Mouse (Mus musculus): ENCODE measurements around the gene Arl11. TPM values are rescaled to one million over a fixed set of nuclear protein-coding genes. Genes with fewer than 3 reads are reported as not detected.

The Arl11 gene
- under 1 TPM; 0.70 to 0.82 TPM for total RNA-seq (2021)
- long read RNA-seq, experiment 1, partial matches to known transcripts = 0 of 1 reads
- long read RNA-seq, experiment 1, other reads (novel, unspliced or antisense) = 0 of 1 reads
- long read RNA-seq, experiment 2 = 0 reads

DNA sequence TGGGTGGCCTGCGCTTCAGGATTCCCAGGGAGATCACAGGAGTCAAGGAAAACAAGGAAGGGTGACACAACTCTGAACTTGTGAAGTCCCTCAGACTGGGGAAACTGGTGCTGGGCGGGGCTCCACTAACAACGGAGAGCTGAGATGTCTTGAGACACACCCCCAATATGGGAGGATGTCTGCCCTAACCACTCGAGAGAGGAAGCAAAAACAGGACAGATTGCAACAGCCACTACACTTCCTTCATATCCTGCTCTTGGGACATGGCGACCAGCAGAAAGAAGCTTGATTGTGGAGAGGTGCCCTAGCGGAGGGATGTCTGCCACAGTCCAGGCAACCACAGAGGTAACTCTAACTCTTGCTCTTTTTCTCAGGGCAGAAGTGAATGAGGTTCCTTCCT lies at the start of gene Arl11:
Gene Arl11, plus strand, starts transcription at position 161 of the 400 bp plus-strand sequence.
- intact Hi-C loops (cut with DNase I) = no loop called here
- DNase-seq (ENCODE audit: low spot score in 2 of 2) = no peak

GRCm38 (mm10) chr14:61267908-61268475 lies 41.6 kb upstream of the Arl11 start:
- intact Hi-C loops (cut with DNase I) = no loop called here
- DNase-seq (ENCODE audit: low spot score in 2 of 2) = no peak

GRCm38 (mm10) chr14:61274414-61275198 lies 34.9 kb upstream of the Arl11 start:
- no peak for DNase-seq (ENCODE audit: low spot score in 2 of 2)
- intact Hi-C loops (cut with DNase I) = no loop called here

GRCm38 (mm10) chr14:61277285-61277684 lies 32.3 kb upstream of the Arl11 start:
- intact Hi-C loops (cut with DNase I) = no loop called here

DNA sequence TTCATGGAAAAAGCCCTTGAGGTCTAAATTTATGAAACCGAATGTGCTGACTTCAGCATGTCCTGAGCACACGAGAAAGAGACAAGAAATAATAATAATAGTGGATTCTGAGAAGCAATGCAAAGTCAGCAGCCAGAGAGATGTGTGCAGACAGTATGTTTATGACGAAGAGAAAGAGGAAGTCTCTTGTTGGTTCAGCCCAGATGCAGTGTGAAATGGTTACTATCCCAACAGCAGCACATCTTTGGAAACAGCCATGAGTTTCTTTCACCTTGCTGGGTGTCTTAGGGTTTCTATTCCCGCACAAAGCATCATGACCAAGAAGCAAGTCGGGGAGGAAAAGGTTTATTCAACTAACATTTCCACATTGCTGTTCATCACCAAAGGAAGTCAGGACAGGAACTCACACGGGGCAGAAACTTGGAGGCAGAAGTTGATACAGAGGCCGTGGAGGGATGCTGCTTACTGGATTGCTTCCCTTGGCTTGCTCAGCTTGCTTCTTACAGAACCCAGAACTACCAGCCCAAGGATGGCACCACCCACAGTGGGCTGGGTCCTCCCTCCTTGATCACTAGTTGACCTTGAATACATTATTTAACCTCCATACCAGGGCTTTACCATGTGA lies 30.8 kb upstream of the Arl11 start:
- no peak for DNase-seq (ENCODE audit: low spot score in 2 of 2)
- intact Hi-C loops (cut with DNase I) = no loop called here

More at GRCm38 (mm10) chr14:61277285-61277684, 32.3 kb upstream of the Arl11 start:
- peak in 1 of 2 experiments; percentile 39 for DNase-seq (ENCODE audit: low spot score in 2 of 2)

- intact Hi-C loops (cut with DNase I) = no loop called here
- DNase-seq (ENCODE audit: low spot score in 2 of 2) = no peak
Observed at GRCm38 (mm10) chr14:61288606-61289286, 20.8 kb upstream of the Arl11 start.

DNA sequence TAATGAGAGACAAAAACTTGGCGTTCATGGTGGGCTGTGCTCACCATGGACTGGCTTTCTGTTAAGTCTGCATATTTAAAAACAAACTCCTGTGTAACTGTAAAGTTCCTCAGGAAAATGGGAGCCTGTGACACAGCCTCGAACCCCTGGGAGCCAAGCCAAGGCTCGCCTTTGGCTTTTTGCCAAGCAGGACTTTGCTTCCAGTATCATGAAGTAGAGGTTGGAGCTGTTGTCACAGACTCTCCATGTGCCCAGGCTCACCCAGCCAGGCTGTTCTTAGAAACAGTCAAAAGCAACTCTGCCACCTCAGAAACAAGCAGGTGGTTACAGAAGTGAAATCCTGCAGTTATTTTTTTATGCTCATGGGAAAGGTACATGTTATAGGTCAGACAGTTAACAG lies 18.9 kb upstream of the Arl11 start:
- intact Hi-C loops (cut with DNase I) = loop anchor here (5.0 kb wide), 3 partner anchors 48 to 493 kb away; no protein-coding TSS in a partner anchor

GRCm38 (mm10) chr14:61293884-61294737 lies 15.4 kb upstream of the Arl11 start:
- peak; percentile 64 to 69 for DNase-seq (ENCODE audit: low spot score in 2 of 2)
- intact Hi-C loops (cut with DNase I) = loop anchor here (5.0 kb wide), 3 partner anchors 52 to 497 kb away; no protein-coding TSS in a partner anchor

More for the DNA sequence above, 18.9 kb upstream of the Arl11 start:
- DNase-seq (ENCODE audit: low spot score in 2 of 2) = no peak

DNA sequence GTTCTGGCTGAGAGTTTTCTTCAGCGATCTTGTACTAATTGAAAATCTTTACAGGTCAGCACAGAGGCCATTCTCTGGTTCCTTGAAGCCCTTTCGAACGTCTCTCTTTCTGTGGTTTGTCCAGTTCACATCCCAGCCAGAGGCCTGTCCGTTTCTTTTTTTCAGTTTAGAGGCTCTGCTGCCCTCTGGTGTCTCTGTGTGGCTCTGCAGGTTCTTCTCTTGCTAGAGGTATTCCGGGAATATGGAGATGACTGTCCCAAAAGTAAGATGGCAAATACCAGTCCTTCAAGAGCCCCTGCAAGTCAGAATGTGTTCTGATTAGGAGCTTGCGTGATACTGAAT lies 14.8 kb upstream of the Arl11 start:
- intact Hi-C loops (cut with DNase I) = loop anchor here (5.0 kb wide), 3 partner anchors 52 to 497 kb away; no protein-coding TSS in a partner anchor
- peak; percentile 61 to 62 for DNase-seq (ENCODE audit: low spot score in 2 of 2)

DNA sequence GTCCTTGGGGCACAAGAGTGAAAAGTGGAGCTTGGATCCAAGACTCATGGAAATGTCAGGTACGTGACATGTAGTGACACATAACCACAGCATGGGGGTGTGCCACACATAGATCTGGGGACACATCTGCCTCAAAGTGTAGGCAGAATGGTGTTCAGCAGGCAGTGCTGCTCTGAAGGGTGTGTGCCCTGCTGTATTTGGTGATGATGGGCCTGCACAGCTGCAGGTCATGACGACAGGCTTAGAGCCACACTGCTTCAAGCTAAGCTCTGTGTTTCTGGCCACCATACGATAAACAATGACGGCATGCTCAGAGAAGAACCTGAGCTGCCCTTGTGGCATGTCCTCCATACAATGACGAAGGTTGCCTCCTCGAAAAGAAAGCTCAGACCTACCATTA lies 9.7 kb upstream of the Arl11 start:
- intact Hi-C loops (cut with DNase I) = no loop called here

GRCm38 (mm10) chr14:61301323-61301722 lies 8.2 kb upstream of the Arl11 start:
- intact Hi-C loops (cut with DNase I) = no loop called here
- no peak for DNase-seq (ENCODE audit: low spot score in 2 of 2)

More for the DNA sequence above, 9.7 kb upstream of the Arl11 start:
- no peak for DNase-seq (ENCODE audit: low spot score in 2 of 2)

DNA sequence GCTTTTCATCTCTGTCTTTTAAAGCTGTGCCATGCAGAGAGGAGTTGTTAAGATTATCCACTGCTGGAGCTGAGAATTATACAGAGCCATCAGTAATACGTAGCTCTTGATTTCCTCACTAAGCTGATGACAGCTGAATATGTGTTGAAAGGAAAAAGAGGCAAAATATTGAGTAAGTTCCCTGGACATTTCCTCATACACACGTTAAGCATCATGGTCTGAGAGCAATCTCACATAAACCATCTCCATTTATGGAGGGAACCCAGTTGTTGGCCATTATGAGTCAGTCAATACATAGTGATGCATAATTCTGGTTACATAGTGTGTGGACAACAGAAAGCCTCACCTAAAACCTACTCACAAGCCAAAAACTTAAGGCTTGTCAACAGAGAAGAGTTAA lies 7.1 kb upstream of the Arl11 start:
- no peak for DNase-seq (ENCODE audit: low spot score in 2 of 2)
- intact Hi-C loops (cut with DNase I) = no loop called here

DNA sequence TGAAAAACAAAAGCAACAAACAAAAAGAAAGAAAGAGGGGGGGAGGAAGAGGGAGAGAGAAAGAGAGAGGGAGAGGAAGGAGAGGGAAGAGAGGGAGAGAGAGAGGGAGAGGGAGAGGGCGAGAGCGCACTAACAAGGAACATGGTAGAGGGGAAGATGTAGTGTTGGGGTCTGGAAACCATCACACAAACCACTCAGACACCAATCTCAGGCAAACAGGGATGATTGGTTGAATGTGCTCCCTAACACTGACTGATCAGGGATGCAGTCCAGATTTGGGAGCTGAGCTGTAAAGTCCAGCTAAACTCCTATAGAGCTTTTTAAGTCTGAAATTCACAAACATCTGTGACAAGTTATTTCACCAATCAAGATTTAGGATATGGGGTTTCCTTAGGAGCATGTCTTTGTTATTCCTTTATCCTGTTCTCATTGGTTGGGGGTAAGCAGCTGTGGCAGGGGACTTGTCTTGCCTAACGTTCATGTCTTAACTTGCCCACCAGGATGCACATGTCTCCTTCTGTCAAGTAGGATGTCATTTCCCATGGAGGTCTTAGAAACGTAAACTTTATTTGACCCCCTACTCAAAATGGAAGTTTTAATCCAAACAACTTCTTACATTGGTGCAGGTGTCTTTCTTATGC lies 5.5 kb upstream of the Arl11 start:
- DNase-seq (ENCODE audit: low spot score in 2 of 2) = no peak
- intact Hi-C loops (cut with DNase I) = no loop called here

DNA sequence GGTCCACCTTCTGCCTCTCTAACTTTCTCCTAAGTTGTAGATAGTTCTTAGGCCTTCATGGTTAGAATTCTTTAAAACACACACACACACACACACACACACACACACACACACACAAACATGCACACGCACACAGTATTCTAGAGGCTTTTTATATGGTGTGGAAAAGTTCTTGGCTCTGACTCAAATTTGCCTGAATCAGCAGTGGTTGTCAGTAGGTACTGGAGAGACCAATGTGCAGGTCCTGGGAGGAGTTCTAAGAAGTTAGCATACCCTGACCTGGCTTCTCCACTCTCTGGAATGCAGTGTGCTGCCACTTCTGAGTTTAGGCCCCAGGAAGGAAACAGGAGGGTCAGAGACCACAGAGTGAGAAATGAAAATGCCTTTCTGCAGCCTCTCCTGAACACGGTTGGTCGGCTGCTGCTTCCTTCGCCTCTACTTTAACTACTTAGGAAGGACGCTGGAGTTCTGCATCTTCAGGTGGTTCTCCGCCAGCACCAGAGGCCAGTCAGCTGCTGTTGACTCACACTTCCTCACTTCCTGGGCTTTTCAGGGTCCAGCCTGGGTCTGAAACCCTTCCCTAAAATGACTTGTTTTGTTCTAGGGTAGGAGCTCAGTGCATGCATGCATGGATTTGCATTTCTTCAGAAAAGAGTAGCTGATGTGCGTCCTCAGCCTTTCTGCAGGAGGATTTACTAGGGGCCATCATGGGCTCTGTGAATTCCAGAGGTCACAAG lies 651 bp downstream of the Arl11 start:
- intact Hi-C loops (cut with DNase I) = no loop called here
- no peak for DNase-seq (ENCODE audit: low spot score in 2 of 2)

DNA sequence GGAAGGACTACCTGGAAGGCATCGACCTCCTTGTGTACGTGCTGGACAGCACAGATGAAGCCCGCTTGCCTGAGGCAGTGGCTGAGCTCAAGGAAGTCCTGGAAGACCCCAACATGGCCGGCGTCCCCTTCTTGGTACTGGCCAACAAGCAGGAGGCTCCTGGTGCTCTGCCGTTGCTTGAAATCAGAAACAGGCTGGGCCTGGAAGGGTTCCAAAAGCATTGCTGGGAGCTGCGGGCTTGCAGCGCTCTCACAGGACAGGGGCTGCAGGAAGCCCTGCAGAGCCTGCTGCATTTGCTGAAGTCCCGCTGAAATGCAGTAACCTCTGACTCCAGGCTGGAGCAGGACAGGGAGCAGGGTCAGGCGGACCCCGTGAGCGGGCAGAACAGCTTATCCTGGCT lies 1.4 kb downstream of the Arl11 start:
- no peak for DNase-seq (ENCODE audit: low spot score in 2 of 2)

GRCm38 (mm10) chr14:61316861-61317260 lies 7.3 kb downstream of the Arl11 start:
- intact Hi-C loops (cut with DNase I) = no loop called here
- DNase-seq (ENCODE audit: low spot score in 2 of 2) = peak; percentile 62 to 75

More for the DNA sequence above, 1.4 kb downstream of the Arl11 start:
- intact Hi-C loops (cut with DNase I) = no loop called here

- intact Hi-C loops (cut with DNase I) = no loop called here
- no peak for DNase-seq (ENCODE audit: low spot score in 2 of 2)
Observed at GRCm38 (mm10) chr14:61320765-61321164, 11.2 kb downstream of the Arl11 start.

DNA sequence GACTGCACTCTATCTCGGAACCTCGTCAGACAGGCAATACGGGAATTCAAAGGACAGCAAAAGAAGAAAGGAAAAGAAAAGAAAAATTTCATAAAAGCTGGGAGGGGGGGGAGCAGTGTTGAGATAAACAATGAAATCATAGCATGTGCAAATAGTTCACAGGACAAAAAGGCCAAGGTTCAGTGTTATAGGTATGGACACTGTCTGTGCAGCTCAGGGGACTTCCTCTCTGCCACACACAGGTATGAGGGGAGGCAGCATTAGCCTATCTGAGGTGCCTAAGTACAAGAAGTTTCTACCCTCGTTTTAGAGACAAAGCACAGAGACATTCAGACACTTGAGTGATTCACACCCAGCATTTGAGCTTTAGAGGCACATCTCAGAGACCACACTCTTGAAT lies 11.6 kb downstream of the Arl11 start:
- DNase-seq (ENCODE audit: low spot score in 2 of 2) = no peak
- intact Hi-C loops (cut with DNase I) = no loop called here

All from left cerebral cortex, postnatal 14 days (tissue).